Mouse (Mus musculus): ENCODE measurements at regions not wholly inside any gene's neighbourhood (a gene's known extent, or its start where the extent isn't known, plus 50 kb on each side); places are given as distances from the start of the nearest gene placed in this dataset.

DNA sequence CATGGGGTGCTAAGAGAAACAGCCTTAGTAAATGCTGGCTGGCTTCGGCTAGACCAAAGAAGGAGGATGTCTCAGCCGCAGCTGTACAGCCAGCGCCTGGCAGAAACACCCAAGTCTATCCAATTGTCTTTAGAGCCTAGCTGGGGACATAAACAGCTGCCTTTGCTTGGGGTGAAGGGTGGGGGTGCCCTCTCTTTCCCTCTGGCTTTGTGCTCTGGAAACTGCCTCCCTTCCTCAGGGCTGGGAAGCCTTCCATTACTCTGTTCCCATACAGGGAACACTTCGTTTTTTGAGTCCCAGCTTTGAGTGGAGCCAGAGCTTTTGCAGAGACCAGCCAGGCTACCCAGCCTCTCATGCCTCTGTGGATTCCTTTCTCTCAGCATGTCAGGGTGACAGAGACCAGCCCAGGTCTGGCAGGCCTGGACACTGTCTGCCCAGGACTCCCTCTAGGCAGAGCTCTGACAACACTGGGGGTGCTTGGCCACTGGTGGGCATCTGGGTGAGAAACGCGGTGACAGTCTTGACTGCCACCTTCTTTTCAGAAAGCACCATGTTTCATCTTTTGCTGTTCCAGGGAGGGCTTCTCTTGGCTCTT is 421.2 kb upstream of the Tbx3 start:
- Histone ChIP-seq H3K9me3 (ENCODE audit: control insufficient read depth) (no peaks in the 10 kb centered on the region), H3K4me1 (replicated peaks; ENCODE audit: control insufficient read depth, insufficient read depth, low read length) (no peaks in the 10 kb centered on the region), H3K4me3 (ENCODE audit: low read depth, low read length) (no peak overlapping the region), H3K4me2 (replicated peaks; ENCODE audit: low read depth) (no peak overlapping the region), H3K9ac (ENCODE audit: low read depth, low read length) (no peak overlapping the region), H3K36me3 (ENCODE audit: control insufficient read depth, insufficient read depth) (no peaks in the 10 kb centered on the region), H3K27ac (ENCODE audit: low read depth, low read length) (no peak overlapping the region), H3K27me3 (replicated peaks; ENCODE audit: control insufficient read depth, insufficient read depth, low read length) (no peaks in the 10 kb centered on the region)
- no peak for ATAC-seq
- no peak for TF ChIP-seq CTCF (IDR thresholded peaks at IDR 0.05; ENCODE audit: low read depth)
- WGBS: 64% methylated on average over 6 of the region's 6 CpGs

DNA sequence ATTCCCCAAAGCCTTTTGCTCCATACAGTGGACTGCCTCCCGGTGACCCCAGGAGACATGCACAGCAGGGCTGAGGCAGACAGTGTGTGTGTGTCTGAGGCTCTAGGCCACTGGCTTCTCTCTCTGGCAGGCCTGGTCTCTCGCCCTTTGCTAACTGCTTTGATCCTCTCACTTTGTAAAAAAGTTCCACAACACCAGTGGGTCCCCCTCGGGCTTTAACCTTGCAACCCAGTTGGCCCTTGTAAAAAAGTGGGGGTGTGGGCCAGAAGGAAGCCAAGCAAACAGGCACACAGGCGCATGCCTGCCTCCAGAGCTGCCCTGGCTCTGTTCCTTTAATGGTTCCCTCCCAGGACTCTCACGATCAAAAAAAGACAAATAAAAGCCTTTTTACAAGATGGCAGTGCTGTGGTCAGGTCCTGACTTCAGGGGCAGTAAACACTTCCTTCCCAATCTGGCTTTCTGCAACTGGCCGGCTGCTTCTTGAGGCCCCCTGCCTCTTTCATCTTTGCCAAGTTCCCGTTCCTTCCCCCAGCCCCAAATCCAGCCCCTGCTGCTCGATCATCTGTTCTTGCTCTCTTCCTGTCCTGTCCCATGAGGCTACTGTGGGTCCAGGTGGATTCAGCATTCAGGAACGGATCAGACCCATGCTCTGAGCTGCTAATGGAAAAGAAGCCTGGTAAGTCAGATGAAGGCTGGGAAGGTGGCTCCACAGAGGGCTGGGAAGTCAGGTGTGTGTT is 419.0 kb upstream of the Tbx3 start:
- Histone ChIP-seq H3K27me3 (replicated peaks; ENCODE audit: control insufficient read depth, insufficient read depth, low read length) (no peaks in the 10 kb centered on the region), H3K4me2 (replicated peaks; ENCODE audit: low read depth) (no peak overlapping the region), H3K27ac (ENCODE audit: low read depth, low read length) (no peak overlapping the region), H3K9me3 (ENCODE audit: control insufficient read depth) (no peaks in the 10 kb centered on the region), H3K4me1 (replicated peaks; ENCODE audit: control insufficient read depth, insufficient read depth, low read length) (no peaks in the 10 kb centered on the region), H3K36me3 (ENCODE audit: control insufficient read depth, insufficient read depth) (no peaks in the 10 kb centered on the region), H3K9ac (ENCODE audit: low read depth, low read length) (no peak overlapping the region), H3K4me3 (ENCODE audit: low read depth, low read length) (no peak overlapping the region)
- no peak for ATAC-seq
- 56% methylated on average over 9 of the region's 9 CpGs for WGBS
- no peak for TF ChIP-seq CTCF (IDR thresholded peaks at IDR 0.05; ENCODE audit: low read depth)

DNA sequence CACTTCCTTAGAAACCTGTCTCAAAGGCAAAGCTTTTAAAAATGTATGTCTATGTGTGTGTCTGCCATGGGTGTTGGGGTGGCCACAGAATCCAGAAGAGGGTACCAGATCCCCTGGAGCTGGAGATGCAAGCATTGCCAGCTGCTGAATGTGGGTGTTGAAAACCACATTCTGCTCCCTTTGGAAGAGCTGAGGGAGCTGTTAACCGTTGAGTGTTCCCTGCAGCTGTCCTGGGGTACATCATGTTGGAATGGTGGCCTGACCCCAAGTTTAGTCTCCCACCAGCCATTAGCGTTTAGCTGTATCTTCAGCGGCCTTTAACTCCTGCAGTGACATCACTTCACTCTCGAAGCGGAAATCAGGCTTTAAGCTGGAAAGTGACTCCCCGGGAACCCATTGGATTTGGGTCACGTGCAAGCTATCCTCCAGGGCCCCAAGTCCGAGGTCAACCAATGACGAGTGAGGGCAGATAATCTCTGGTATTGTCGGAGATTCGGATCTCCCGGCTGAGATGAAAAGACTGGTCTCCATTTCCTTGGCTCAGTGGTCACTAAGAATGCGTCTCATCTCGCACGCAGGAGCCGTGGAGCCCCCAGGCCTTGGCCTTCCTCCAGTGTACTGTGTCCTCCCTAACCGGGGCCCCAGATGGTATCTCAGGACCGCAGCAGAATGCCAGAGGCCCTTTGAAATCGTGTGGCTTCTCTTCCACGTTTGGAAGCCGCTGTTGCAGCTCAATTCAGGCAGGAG is 412.9 kb upstream of the Tbx3 start:
- no peaks in the 10 kb centered on the region for H3K9me3 ChIP-seq (ENCODE audit: control insufficient read depth)
- no peaks in the 10 kb centered on the region for H3K36me3 ChIP-seq (ENCODE audit: control insufficient read depth, insufficient read depth)
- no peak overlapping the region for H3K27ac ChIP-seq (ENCODE audit: low read depth, low read length)
- no peak overlapping the region for H3K4me2 ChIP-seq (replicated peaks; ENCODE audit: low read depth)
- 0 out of 2 replicates have a peak, but pooled peaks cover 4% of the 10 kb centered on the region for H3K4me1 ChIP-seq (replicated peaks; ENCODE audit: control insufficient read depth, insufficient read depth, low read length)
- H3K4me3 ChIP-seq (ENCODE audit: low read depth, low read length): no peak overlapping the region
- ATAC-seq: no peak
- 62% methylated on average over 21 of the region's 21 CpGs for WGBS
- no peaks in the 10 kb centered on the region for H3K27me3 ChIP-seq (replicated peaks; ENCODE audit: control insufficient read depth, insufficient read depth, low read length)
- no peak for TF ChIP-seq CTCF (IDR thresholded peaks at IDR 0.05; ENCODE audit: low read depth)
- H3K9ac ChIP-seq (ENCODE audit: low read depth, low read length): no peak overlapping the region

DNA sequence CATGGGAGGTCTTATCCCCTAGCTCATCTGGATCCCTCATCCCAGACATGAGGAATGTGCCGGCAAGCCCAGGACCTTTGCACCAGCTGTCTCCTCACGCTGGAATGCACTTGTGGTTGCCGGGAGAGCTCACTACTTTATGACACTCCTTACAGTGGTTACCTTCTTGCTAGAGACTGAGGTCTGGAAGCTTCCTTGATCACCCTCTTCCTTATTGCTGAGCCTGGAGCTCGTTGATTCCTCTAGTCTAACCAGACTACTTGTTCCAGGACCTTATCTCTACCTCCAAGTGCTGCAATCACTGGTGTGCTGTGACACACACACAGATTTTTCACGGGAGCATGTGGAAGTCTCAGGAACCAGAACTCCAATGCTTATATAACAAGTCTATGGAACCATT is 411.6 kb upstream of the Tbx3 start:
- no peaks in the 10 kb centered on the region for H3K36me3 ChIP-seq (ENCODE audit: control insufficient read depth, insufficient read depth)
- no peak overlapping the region for H3K9ac ChIP-seq (ENCODE audit: low read depth, low read length)
- no peaks in the 10 kb centered on the region for H3K27me3 ChIP-seq (replicated peaks; ENCODE audit: control insufficient read depth, insufficient read depth, low read length)
- no peaks in the 10 kb centered on the region for H3K9me3 ChIP-seq (ENCODE audit: control insufficient read depth)
- 0 out of 2 replicates have a peak, but pooled peaks cover 4% of the 10 kb centered on the region for H3K4me1 ChIP-seq (replicated peaks; ENCODE audit: control insufficient read depth, insufficient read depth, low read length)
- no peak overlapping the region for H3K4me2 ChIP-seq (replicated peaks; ENCODE audit: low read depth)
- no peak overlapping the region for H3K27ac ChIP-seq (ENCODE audit: low read depth, low read length)
- ATAC-seq: peak; percentile 75
- TF ChIP-seq CTCF (IDR thresholded peaks at IDR 0.05; ENCODE audit: low read depth): no peak
- 31% methylated on average over 5 of the region's 5 CpGs for WGBS
- no peak overlapping the region for H3K4me3 ChIP-seq (ENCODE audit: low read depth, low read length)

DNA sequence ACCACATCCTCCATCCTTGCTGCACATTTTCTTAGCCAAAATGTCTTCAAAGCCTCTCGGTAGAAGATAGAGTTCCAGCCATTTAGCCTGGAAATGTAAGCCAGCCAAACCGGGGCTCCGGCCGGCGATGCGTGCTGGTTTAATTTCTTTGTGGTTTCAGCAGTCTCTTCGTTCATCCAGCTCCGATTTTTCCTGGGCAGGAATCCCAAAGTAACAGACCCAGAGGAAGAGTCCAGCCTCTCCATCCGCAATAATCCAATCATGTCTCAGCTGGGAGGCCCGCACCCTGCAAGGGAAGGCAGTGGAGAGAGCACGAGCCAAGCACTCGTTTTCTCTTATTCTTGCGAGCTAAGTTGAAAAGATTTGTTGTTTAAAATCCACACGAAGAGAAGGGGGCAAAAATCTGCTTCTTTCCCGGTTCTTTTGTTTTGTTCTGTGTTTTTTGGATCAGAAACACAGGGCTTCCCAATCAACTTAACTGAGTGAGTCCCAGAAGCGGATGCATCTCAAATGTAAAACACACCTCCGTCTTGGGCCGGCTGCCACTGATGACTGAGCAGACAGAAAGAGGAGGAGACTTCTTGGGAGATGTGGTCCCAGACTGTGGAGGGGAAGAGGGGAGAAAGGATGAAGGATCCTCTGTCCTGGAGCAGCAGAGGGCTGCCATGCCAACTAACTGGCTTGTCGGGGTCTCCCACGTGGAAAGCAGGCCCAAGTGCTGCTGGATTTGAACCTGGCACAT is 405.1 kb upstream of the Tbx3 start:
- H3K27ac ChIP-seq (ENCODE audit: low read depth, low read length): no peak overlapping the region
- H3K27me3 ChIP-seq (replicated peaks; ENCODE audit: control insufficient read depth, insufficient read depth, low read length): no peaks in the 10 kb centered on the region
- H3K4me1 ChIP-seq (replicated peaks; ENCODE audit: control insufficient read depth, insufficient read depth, low read length): no peaks in the 10 kb centered on the region
- no peak for ATAC-seq
- H3K36me3 ChIP-seq (ENCODE audit: control insufficient read depth, insufficient read depth): no peaks in the 10 kb centered on the region
- 71% methylated on average over 20 of the region's 20 CpGs for WGBS
- no peaks in the 10 kb centered on the region for H3K9me3 ChIP-seq (ENCODE audit: control insufficient read depth)
- no peak overlapping the region for H3K9ac ChIP-seq (ENCODE audit: low read depth, low read length)
- no peak overlapping the region for H3K4me3 ChIP-seq (ENCODE audit: low read depth, low read length)
- no peak overlapping the region for H3K4me2 ChIP-seq (replicated peaks; ENCODE audit: low read depth)
- no peak for TF ChIP-seq CTCF (IDR thresholded peaks at IDR 0.05; ENCODE audit: low read depth)
